Mouse (Mus musculus) megakaryocyte, embryonic 14.5 days (primary cell): ENCODE measurements around the gene BC004004.

ENCODE experiments used
- FLI1 ChIP-seq: IDR thresholded peaks from 2 replicates; pipeline ENCODE4 v1.6.1; 2012; ENCODE audit warnings: low read length, inconsistent platforms, mixed read lengths
- GATA1 ChIP-seq: IDR thresholded peaks from 3 replicates; pipeline ENCODE4 v1.6.1; 2012; ENCODE audit warnings: mixed read lengths, low read length, inconsistent platforms, borderline replicate concordance

- TF ChIP-seq GATA1 (no peak), FLI1 (no peak)
Measured at GRCm38 (mm10) chr17:29253684-29254083, 14.9 kb upstream of the BC004004 start.
